Mouse (Mus musculus) hindbrain, embryonic 16.5 days (tissue): ENCODE results near the gene Dus1l. TPM values are rescaled to one million over a fixed set of nuclear protein-coding genes. Genes with fewer than 3 reads are reported as not detected.

ENCODE experiments used
- ATAC-seq: fragments of 200-750 bp; cut with Nextera tagmentation; 2 replicates; pipeline ENCODE4 v1.8.0; 2017; ENCODE audit warnings: moderate TSS enrichment, moderate library complexity
- H3K27ac ChIP-seq: fragments of 300-500 bp; sonication (generic); 2 replicates; pipeline ENCODE4 v1.5.1; 2014; ENCODE audit warnings: low read depth, mild to moderate bottlenecking, control low read depth, low read length, moderate library complexity
- H3K27me3 ChIP-seq: fragments of 300-500 bp; sonication (generic); replicated peaks from 2 replicates; pipeline ENCODE4 v1.6.1; 2014; ENCODE audit warnings: low read length; ENCODE audit not compliant: control insufficient read depth, insufficient read depth
- H3K36me3 ChIP-seq: fragments of 300-500 bp; sonication (generic); 2 replicates; pipeline ENCODE4 v1.6.1; 2014; ENCODE audit warnings: mild to moderate bottlenecking, low read length, moderate library complexity, mixed read lengths; ENCODE audit not compliant: control insufficient read depth, insufficient read depth
- H3K4me1 ChIP-seq: fragments of 300-500 bp; sonication (generic); 2 replicates; pipeline ENCODE4 v1.6.1; 2014; ENCODE audit warnings: low read depth, low read length; ENCODE audit not compliant: control insufficient read depth, insufficient read depth
- H3K4me2 ChIP-seq: fragments of 300-500 bp; sonication (generic); 2 replicates; pipeline ENCODE4 v1.6.1; 2014; ENCODE audit warnings: mild to moderate bottlenecking, low read length, control low read depth, moderate library complexity
- H3K4me3 ChIP-seq: fragments of 300-500 bp; sonication (generic); 2 replicates; pipeline ENCODE4 v1.5.1; 2014; ENCODE audit warnings: mild to moderate bottlenecking, low read length, control low read depth, moderate library complexity
- H3K9ac ChIP-seq: fragments of 300-500 bp; sonication (generic); 2 replicates; pipeline ENCODE4 v1.6.1; 2014; ENCODE audit warnings: low read depth, mild to moderate bottlenecking, control low read depth, low read length, moderate library complexity
- H3K9me3 ChIP-seq: fragments of 300-500 bp; sonication (generic); 2 replicates; pipeline ENCODE4 v1.6.1; 2014; ENCODE audit warnings: mild to moderate bottlenecking, low read length, moderate library complexity; ENCODE audit not compliant: control insufficient read depth
- WGBS: fragments of 180-500 bp; shearing (Covaris S2); extraction: QIAGEN DNeasy Blood & Tissue Kit; methylation state at CpG from one replicate; pipeline ENCODE4 v1.1.7; 2014; 5-methylcytosine and 5-hydroxymethylcytosine counted together
- polyA plus RNA-seq: library from polyadenylated mRNA; unstranded; fragments of >200 nt; fragmentation: Nextera tagmentation; extraction: Ambion mirVana; gene quantifications from 2 replicates; pipeline ENCODE4 v1.2.1, GENCODE M21; 2015

Gene Dus1l
- polyA plus RNA-seq, 1 experiment from 2014 or later: 48.5 TPM

GRCm38 (mm10) chr11:120747974-120748373 lies 48.2 kb downstream of the Dus1l start:
- Histone ChIP-seq H3K27me3 (no peaks in the 10 kb centered on the region), H3K4me3 (no peak overlapping the region), H3K9ac (no peak overlapping the region), H3K36me3 (no peaks in the 10 kb centered on the region), H3K9me3 (no peaks in the 10 kb centered on the region), H3K4me2 (no peak overlapping the region), H3K27ac (no peak overlapping the region), H3K4me1 (no peaks in the 10 kb centered on the region)
- ATAC-seq: no peak
- WGBS: 88% methylated on average over 4 of the region's 4 CpGs

GRCm38 (mm10) chr11:120744121-120744701 lies 52.0 kb downstream of the Dus1l start:
- Histone ChIP-seq H3K4me1 (no peaks in the 10 kb centered on the region), H3K4me3 (no peak overlapping the region), H3K4me2 (no peak overlapping the region), H3K36me3 (no peaks in the 10 kb centered on the region), H3K9me3 (no peaks in the 10 kb centered on the region), H3K27ac (no peak overlapping the region), H3K9ac (no peak overlapping the region), H3K27me3 (no peaks in the 10 kb centered on the region)
- no peak for ATAC-seq
- 78% methylated on average over 7 of the region's 7 CpGs for WGBS

DNA sequence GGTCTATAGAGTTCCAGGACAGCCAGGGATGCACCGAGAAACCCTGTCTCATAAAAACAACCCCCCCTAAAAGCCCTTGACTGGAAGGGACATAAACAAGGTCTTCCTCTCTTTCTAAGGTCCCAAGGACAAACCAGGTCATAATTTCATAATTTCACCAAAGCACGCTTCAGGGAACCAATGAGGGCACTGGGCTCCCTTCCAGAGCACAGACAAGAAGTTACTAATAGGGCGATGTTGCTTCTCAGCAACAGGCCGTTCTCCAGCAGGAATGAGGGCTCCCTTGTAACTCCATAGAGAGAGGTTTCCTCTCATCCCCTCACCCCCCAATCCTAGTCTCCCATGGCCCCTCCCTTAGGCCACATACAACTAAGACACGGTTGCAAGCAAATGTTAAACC lies 55.2 kb downstream of the Dus1l start:
- H3K4me1 ChIP-seq: no peaks in the 10 kb centered on the region
- WGBS: 92% methylated on average over 5 of the region's 5 CpGs
- no peak overlapping the region for H3K9ac ChIP-seq
- no peak overlapping the region for H3K27ac ChIP-seq
- no peak overlapping the region for H3K4me3 ChIP-seq
- no peak for ATAC-seq
- no peaks in the 10 kb centered on the region for H3K36me3 ChIP-seq
- no peaks in the 10 kb centered on the region for H3K27me3 ChIP-seq
- no peak overlapping the region for H3K4me2 ChIP-seq
- no peaks in the 10 kb centered on the region for H3K9me3 ChIP-seq

Other genes starting within 250 kb of the Dus1l start
- 243 and 245 TPM in 2 replicates for gene Mcrip1, start 246.7 kb downstream of the Dus1l start, polyA plus RNA-seq
- 0.64 TPM in 1 of 2 replicates, not detected in the other for gene Ppp1r27, start 245.3 kb downstream of the Dus1l start, polyA plus RNA-seq
- 252 and 298 TPM in 2 replicates for gene P4hb, start 223.2 kb downstream of the Dus1l start, polyA plus RNA-seq
- gene Arhgdia, start 214.8 kb downstream of the Dus1l start, polyA plus RNA-seq: 501 and 544 TPM in 2 replicates
- gene Alyref, start 198.0 kb downstream of the Dus1l start, polyA plus RNA-seq: 55.8 and 202 TPM in 2 replicates
- 194 and 203 TPM in 2 replicates for gene Anapc11, start 198.0 kb downstream of the Dus1l start, polyA plus RNA-seq
- 0.99 and 1.00 TPM in 2 replicates for gene Npb, start 187.9 kb downstream of the Dus1l start, polyA plus RNA-seq
- gene Pcyt2, start 178.5 kb downstream of the Dus1l start, polyA plus RNA-seq: 236 and 242 TPM in 2 replicates
- gene Sirt7, start 171.2 kb downstream of the Dus1l start, polyA plus RNA-seq: 39.4 and 41.3 TPM in 2 replicates
- 25.4 and 34.6 TPM in 2 replicates for gene Mafg, start 162.8 kb downstream of the Dus1l start, polyA plus RNA-seq
- 18.0 and 20.0 TPM in 2 replicates for gene Pycr1, start 152.6 kb downstream of the Dus1l start, polyA plus RNA-seq
- 1.1 and 2.4 TPM in 2 replicates for gene Myadml2, start 148.2 kb downstream of the Dus1l start, polyA plus RNA-seq
- 3.1 and 3.8 TPM in 2 replicates for gene Notum, start 135.2 kb downstream of the Dus1l start, polyA plus RNA-seq
- gene Aspscr1, start 123.4 kb downstream of the Dus1l start, polyA plus RNA-seq: 146 and 151 TPM in 2 replicates
- gene Cenpx, start 82.7 kb downstream of the Dus1l start, polyA plus RNA-seq: 106 and 107 TPM in 2 replicates
- gene Lrrc45, start 82.5 kb downstream of the Dus1l start, polyA plus RNA-seq: 73.4 and 77.8 TPM in 2 replicates
- gene Rac3, start 74.9 kb downstream of the Dus1l start, polyA plus RNA-seq: 624 and 705 TPM in 2 replicates
- 11.1 and 12.7 TPM in 2 replicates for gene Dcxr, start 69.1 kb downstream of the Dus1l start, polyA plus RNA-seq
- gene Cbr2, start 64.3 kb downstream of the Dus1l start, polyA plus RNA-seq: 1.3 and 2.0 TPM in 2 replicates
- gene Hmga1b, start 33.6 kb downstream of the Dus1l start, polyA plus RNA-seq: 2.0 and 2.9 TPM in 2 replicates
- 134 and 139 TPM in 2 replicates for gene Rfng, start 12.2 kb downstream of the Dus1l start, polyA plus RNA-seq
- 272 and 305 TPM in 2 replicates for gene Gps1, start 12.1 kb downstream of the Dus1l start, polyA plus RNA-seq
- gene Fasn, start 28.1 kb upstream of the Dus1l start, polyA plus RNA-seq: 82.9 and 92.6 TPM in 2 replicates
- 6.3 and 6.7 TPM in 2 replicates for gene Ccdc57, start 136.5 kb upstream of the Dus1l start, polyA plus RNA-seq
- 11.5 and 15.2 TPM in 2 replicates for gene Slc16a3, start 152.1 kb upstream of the Dus1l start, polyA plus RNA-seq
- gene Csnk1d, start 194.9 kb upstream of the Dus1l start, polyA plus RNA-seq: 124 and 141 TPM in 2 replicates
- gene Cd7, start 243.0 kb upstream of the Dus1l start, polyA plus RNA-seq: 0.29 TPM in 1 of 2 replicates, not detected in the other